Mouse (Mus musculus) skeletal muscle tissue, postnatal 0 days (tissue): ENCODE results near the gene P2ry1. TPM values are rescaled to one million over a fixed set of nuclear protein-coding genes. Genes with fewer than 3 reads are reported as not detected.

ENCODE experiments used
- polyA plus RNA-seq: library from polyadenylated mRNA; unstranded; fragments of >200 nt; fragmentation: Nextera tagmentation; extraction: Ambion mirVana; gene quantifications from 2 replicates; pipeline ENCODE4 v1.2.1, GENCODE M21; 2015

The P2ry1 gene
- 5.7 and 7.7 TPM in 2 replicates for polyA plus RNA-seq

GRCm38 (mm10) chr3:61002587-61003501 is at the start of gene P2ry1:
Gene P2ry1 (plus strand): TSS chr3:61002795.

